Mouse (Mus musculus) frontal cortex, postnatal 36 days (tissue): ENCODE measurements around the gene Gng7.
A peak's percentile ranks its signal among the peaks of the same experiment; 100 is the strongest.

ENCODE experiments used
- DNase-seq, 2 experiments: peaks; one replicate each; pipeline ENCODE4 v3.0.0; 2022; ENCODE audit warnings: low spot score in 2 of 2

Gng7 gene

DNA sequence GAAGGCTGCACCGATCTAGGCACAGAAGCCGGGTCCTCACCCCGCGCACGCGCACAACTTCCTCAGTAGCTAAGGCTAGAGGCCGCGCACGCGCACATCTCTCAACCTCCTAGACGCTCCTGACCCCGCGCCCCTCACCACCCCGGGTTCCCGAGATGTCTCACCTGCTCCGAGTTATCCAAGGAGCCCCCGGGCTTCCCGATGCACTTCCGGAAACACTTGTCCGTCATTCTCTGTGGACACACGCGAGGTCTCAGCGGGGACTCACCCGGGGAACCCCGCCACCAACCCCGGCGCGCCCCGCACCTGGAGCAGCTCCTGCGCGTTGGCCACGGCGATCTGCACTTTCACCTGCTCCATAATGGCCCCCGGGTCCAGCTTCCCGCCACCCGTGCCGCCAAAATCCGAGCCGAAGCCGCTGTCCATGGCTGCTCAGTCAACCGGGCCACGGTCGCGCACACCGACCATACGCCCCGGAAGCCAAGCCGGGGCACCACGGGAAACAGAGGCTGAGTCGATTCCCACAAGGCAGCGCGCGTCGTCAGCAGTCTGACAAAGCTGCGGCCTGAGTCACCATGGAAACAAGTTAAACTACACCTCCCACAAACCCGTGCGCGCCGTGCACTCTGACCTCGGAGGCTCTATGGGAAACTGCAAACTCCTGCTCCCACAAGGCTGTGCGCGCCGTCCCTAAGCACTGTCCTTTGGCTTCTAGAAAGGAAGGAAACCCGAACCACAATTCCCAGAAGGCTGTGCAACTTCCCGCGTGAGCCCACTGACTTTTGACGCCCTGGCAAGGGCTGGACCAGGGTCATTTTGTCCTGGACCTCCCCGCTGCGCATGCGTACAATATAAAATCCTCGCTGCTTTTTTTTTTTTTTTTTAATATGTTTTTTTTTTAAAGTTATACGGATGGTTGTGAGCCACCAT is 114.2 kb downstream of the Gng7 start, which contains the start of gene Timm13:
Gene Timm13 (minus strand): TSS at position 652 of the 930 bp plus-strand sequence.
- peak; percentile 99 to 100 for DNase-seq

GRCm38 (mm10) chr10:80899591-80900317 is 115.0 kb downstream of the Gng7 start:
- DNase-seq, result no peak

DNA sequence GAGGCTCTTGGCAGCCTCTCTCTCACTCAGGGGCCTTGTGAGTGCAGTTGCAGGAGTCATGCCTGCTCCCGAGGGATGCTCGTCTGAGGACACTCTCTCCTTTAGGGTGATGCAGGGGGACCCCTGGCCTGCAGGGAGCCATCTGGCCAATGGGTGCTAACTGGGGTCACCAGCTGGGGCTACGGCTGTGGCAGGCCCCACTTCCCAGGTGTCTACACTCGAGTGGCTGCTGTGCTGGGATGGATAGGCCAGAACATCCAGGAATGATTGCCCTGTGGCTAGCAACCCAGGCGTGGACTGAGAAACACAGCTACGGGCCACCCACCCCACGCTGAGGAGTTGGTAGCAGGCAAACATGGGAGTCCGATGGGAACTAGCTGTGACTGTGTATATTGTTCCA is 115.7 kb downstream of the Gng7 start:
- no peak for DNase-seq
